Mouse (Mus musculus) adrenal gland, adult (tissue): ENCODE results near the gene Wwc1.

Experiments used
- DNase-seq, 2 experiments: peaks; one replicate each; pipeline ENCODE4 v3.0.0; 2022 to 2023; ENCODE audit warnings: low spot score in 1 of 2; ENCODE audit not compliant: inconsistent age in 2 of 2

The Wwc1 gene

GRCm38 (mm10) chr11:35938790-35939385 is 41.4 kb downstream of the Wwc1 start:
- DNase-seq = no peak

DNA sequence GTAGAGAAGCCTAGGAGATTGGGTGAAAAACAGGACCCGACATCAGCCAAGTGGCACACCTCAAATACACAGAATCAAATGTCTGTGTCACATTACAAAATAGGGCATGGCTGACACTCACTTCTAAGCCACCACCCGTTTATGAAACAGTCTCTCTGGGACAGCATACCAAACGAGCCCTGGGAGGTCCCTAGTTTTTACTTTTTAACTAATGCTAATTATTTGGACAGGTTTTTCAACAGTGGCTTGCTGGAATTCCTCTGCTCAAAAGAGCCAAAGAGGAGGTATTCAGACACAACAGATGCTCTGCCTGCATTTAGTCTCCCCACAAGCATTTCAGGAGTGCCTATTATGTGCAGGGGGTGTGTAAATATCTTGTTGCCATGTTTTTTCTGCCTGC is 44.7 kb downstream of the Wwc1 start:
- DNase-seq = no peak

GRCm38 (mm10) chr11:35935133-35935532 is 45.2 kb downstream of the Wwc1 start:
- DNase-seq = peak in 1 of 2 experiments; percentile 52

DNA sequence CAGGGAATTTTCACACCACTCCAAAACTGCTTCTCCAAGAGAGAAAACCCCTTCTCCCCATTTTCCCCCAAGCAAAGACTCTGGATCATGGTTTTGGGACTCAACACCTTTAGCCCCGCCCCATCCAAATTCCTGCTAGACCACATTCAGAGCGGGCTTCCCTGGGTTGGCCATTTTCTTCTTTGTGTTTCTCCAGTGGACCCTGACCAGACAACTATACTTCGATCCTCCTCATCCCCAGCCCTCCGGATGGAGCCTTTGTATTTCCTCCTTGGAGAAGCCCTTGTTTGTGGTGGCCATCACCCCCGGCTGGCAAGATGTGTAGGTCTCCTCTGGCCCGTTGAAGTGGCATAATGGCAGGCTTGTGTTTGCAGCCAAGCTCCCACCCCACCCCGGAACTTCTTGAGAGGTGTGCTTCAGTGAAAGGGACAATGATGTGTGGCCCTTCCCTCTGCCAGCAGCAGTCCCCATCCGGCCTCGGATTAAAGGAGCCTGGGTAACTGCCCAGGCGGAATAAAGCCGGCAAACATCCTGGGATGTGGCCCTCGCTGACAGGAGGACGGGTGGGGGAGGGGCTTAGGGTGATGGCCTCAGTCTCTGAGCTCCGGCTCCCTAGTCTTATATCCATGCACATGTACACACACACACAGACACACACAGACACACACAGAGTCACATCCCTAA is 46.8 kb downstream of the Wwc1 start:
- DNase-seq = no peak

DNA sequence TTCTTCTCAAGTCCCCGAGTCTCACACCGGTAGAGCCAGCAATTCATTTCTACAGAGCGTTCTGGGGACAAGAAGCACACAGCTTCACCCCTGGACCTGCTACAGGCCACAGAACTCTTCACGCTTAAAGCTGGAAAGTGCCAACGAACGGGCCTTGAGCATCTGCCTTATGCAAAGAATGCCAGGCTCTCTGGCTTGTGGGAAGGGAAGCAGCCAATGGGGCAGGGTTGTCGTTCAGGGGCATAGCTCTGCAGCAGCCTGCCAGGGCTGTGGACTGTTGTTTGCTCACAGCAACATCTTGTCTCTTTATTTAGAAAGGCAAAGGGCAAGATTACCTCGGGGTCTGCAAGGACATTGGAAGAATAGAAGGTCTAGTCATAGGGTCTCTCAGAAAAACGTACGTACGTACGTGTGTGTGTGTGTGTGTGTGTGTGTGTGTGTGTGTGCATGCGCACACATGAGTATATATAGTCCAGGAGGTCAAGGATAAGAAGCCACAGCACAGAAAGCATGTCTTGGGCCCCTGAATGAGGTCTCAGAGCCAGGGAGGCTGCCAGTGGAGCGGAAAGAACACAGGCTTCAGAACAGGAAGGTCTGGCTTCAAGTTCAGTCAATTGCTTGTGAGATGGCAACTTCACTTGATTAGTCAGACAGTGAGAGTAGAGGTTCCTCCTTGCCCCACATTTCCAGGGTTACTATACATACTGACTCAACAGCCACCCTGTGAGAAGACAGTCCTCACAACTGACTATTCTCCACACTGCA is 48.0 kb downstream of the Wwc1 start:
- DNase-seq = peak; percentile 43 to 51

- no peak for DNase-seq
Measured at GRCm38 (mm10) chr11:35930511-35931060, 49.7 kb downstream of the Wwc1 start.

DNA sequence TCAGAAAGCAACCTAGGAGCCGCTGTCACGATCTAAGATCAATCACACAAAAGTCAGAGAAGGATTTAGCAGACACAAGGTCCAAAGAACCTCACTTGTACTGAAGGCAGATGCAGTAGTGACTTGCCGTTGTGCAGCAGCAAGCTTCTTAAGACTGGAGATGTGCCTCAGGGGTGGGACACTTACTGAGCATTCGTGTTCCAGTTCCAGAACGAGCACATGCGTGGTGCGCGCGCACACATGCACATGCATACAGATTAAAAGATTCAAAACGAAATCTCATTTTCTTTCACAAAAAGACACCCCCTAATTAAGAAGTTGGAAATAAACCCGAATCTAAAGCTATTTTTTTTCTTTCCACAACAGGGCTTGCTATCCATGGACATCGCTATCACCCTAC is 51.9 kb downstream of the Wwc1 start:
- no peak for DNase-seq

DNA sequence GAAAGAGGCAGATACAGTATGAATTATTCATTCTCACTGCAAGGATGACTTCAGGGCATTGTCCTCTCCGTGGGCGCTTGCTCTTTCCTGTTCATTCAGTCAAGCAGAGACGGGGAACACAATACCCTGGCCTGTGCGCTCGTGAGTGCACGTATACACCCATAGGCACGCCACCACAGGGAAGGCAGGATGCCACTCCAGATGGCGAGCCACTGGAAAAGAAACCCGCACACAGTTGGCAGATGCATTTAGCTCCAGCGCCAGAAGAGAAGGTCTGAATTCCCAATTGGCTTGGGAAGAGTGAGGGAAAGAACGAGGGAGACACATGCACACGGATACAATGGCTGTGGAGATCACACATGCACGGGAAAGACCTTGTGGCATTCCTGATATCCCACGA is 53.0 kb downstream of the Wwc1 start:
- DNase-seq = no peak

GRCm38 (mm10) chr11:35925592-35925991 is 54.7 kb downstream of the Wwc1 start:
- DNase-seq = no peak

GRCm38 (mm10) chr11:35922205-35922873 is 58.0 kb downstream of the Wwc1 start:
- DNase-seq = peak; percentile 64 to 87

GRCm38 (mm10) chr11:35920776-35921175 is 59.6 kb downstream of the Wwc1 start:
- DNase-seq = no peak

DNA sequence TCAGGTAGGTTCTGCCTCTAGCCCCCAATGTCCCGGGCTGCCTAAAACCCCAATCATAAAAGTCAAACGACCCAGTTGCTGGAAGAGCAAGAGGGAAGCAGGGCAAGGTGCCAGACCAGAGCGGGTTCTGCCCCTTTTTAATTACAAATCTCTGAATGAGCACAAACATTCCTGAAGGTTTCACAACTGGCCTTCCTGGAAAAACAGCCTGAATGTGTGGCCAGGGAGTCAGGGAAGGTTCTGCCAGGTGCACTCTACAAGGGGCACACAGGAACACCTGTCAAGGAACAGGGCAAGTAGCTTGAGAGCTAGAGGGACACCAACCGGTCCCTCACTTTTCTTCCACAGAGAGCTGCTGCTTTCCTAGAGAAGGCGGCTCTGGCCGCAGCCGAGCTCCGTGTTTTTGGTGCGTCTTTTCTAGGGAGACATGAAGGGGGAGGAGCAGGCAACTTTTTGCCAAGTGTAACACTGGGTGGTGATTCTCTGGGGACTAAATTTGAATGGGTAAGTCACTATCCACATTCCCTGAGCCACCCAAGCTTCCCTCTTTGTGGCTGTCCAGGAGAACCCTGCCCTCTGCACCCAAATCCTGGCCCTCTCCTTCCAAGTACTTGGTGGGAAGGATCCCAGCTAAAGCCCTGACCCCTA is 60.3 kb downstream of the Wwc1 start:
- peak in 1 of 2 experiments; percentile 65 for DNase-seq

DNA sequence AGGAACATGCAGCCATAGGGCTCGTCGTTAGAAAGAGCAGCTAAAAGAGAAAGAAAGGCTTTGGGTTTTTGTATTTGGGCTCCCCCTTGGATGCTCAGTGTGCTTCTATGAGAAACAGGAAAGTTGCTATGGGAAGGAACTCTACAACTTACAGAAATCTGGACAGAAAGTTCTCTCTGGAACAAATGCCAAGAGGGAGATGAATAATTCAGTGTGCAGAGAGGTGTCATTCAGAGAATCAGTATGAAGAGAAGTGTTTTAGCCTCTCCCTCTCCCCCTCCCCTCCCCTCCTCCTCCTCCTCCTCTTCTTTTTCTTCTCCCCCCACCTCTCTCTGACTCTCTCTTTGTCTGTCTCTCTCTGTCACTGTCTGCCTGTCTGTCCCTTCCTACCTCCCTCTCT is 60.9 kb downstream of the Wwc1 start:
- DNase-seq = no peak

DNA sequence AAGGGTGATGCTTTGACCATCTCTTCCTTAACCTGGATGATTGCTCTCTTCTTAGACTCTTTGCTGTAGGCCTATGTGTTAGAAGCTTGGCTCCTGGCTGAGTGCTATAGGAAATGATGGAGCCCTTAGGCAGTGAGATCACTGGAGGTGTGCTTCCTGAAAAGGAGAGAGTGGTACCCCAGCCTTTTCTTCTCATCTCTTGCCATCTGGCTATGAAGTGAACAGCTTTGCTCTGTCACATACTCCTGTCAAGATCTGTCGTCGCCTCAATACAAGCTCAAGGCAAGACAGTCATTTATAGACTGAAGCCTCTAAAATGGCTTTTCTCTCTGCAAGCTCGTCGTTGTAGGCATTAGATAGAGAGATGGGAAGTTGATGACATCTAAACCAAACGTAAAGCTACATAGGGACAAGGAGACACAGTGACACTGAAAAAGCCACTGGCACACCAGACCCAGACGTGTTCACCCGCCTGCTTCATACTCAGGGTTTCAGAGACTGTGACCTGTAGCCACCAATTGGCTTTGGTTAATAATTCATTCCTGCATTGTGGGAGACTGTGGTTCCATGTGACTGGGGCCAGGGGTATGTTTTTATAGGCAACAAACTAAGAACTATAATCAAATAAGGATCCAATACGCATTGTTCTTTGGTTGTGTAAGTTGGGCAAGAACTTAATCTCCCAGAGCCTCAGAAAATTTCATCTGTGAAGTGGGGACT is 63.7 kb downstream of the Wwc1 start:
- no peak for DNase-seq

DNA sequence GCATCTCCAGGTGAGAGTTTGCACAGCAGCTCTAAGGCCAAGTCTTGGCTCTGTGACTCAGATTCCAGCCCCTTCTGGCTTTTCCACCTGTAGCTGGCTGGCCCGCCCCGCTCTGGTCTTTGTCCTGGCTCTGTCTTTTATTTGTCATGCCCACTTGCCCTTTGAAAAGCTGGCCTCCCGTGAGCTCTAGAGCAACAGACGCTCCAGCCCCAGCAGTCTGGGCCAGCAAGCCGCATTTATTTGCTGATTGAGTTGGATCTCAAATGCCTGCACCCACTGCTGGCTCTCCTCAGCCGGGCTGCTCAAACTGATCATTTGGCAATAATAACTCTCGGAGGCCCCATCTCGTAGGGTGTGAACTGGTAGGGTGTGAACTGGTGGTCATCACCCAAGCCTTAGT is 64.8 kb downstream of the Wwc1 start:
- no peak for DNase-seq

GRCm38 (mm10) chr11:35913418-35914044 is 66.8 kb downstream of the Wwc1 start:
- no peak for DNase-seq

DNA sequence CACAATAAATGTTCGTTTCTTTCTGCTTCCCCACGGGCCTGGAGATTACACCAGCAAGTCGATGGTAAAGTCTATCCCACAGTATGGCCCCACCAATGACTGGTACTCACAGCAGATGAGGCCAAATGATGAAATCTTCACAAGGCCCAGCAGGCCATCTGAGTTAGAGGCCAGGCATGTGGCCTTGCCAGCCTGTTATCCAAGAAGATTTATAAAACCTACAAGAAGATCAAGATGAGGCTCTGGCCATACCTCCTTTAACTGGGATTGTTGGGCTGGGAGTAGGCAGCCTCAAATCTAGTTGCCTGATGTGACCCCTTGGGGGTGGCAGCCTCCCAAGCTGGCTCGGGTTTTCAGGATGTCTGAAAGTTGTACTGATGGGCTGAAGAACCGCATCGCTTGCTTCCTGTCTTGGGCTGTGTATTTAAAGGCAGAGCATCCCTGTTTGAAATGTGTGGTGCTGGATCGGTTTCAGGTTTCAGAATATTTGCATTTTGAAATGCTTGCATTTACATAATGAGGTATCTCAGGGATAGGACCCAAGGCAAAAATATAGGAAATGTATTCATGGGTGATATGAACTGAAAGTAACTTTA is 75.3 kb downstream of the Wwc1 start:
- DNase-seq = peak; percentile 56 to 83

GRCm38 (mm10) chr11:35903079-35903478 is 77.2 kb downstream of the Wwc1 start:
- DNase-seq = no peak

- no peak for DNase-seq
Measured at GRCm38 (mm10) chr11:35899946-35900345, 80.4 kb downstream of the Wwc1 start.
